Mouse (Mus musculus) testis, adult 2 months (tissue): ENCODE data around the gene Ppp1r21. TPM values are rescaled to one million over a fixed set of nuclear protein-coding genes. Genes with fewer than 3 reads are reported as not detected.

Experiments used
- H3K27ac ChIP-seq: fragments of 200-500 bp; 2 replicates; pipeline ENCODE4 v1.5.1; 2012; ENCODE audit warnings: low read depth, low read length; ENCODE audit not compliant: control insufficient read depth, insufficient read depth
- H3K27me3 ChIP-seq: fragments of 200-500 bp; 2 replicates; pipeline ENCODE4 v1.6.1; 2012; ENCODE audit warnings: mild to moderate bottlenecking, low read length, moderate library complexity; ENCODE audit not compliant: control insufficient read depth, insufficient read depth
- H3K36me3 ChIP-seq: fragments of 200-500 bp; 2 replicates; pipeline ENCODE4 v1.6.1; 2012; ENCODE audit warnings: mild to moderate bottlenecking, low read length; ENCODE audit not compliant: control insufficient read depth, insufficient read depth
- H3K4me1 ChIP-seq: fragments of 200-500 bp; 2 replicates; pipeline ENCODE4 v1.6.1; 2012; ENCODE audit warnings: low read length; ENCODE audit not compliant: control insufficient read depth, insufficient read depth
- H3K4me3 ChIP-seq: fragments of 200-500 bp; 2 replicates; pipeline ENCODE4 v1.5.1; 2012; ENCODE audit warnings: low read depth, mild to moderate bottlenecking, low read length, moderate library complexity, mixed read lengths; ENCODE audit not compliant: control insufficient read depth
- CTCF ChIP-seq: fragments of 200-500 bp; IDR thresholded peaks from 2 replicates; pipeline ENCODE4 v1.5.1; 2012; ENCODE audit warnings: low read depth, mild to moderate bottlenecking, inconsistent platforms, low read length, moderate library complexity; ENCODE audit not compliant: control insufficient read depth, insufficient read depth, insufficient replicate concordance
- POLR2A ChIP-seq: fragments of 200-500 bp; IDR thresholded peaks from 2 replicates; pipeline ENCODE4 v1.6.1; 2012; ENCODE audit warnings: low read depth, mild to moderate bottlenecking, inconsistent platforms, low read length, moderate library complexity; ENCODE audit not compliant: control insufficient read depth
- polyA plus RNA-seq: library from polyadenylated mRNA; depleted of rRNA; stranded (reverse); fragments of >200 nt; gene quantifications from 2 replicates; pipeline ENCODE4 v1.2.3, GENCODE M21; 2012

Gene Ppp1r21
- polyA plus RNA-seq, 1 experiment: 9.4 TPM

DNA sequence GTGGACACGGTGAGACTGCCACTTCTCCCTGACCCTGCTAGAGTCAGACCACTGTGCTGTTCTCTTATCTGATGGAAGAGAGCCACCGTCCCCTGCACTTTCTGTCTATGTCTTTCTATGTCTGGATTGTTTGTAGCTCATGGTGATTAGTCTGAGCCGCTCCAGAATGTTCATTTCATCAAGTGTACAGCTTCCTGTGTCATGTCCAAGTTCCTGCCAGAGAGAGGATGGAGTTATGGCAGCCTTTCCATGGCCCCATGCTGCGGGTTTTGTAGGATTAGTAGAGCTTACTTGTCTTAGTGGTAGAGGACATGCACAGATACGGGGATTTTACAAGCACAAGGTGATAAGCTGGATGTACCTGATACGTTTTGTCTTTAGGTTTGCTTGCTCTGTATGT, 50.6 kb downstream of the Ppp1r21 start:
- no peaks in the 10 kb centered on the region for H3K4me1 ChIP-seq
- H3K36me3 ChIP-seq: no peaks in the 10 kb centered on the region
- no peak overlapping the region for H3K27ac ChIP-seq
- TF ChIP-seq CTCF (no peak), POLR2A (no peak)
- H3K27me3 ChIP-seq: no peaks in the 10 kb centered on the region
- no peak overlapping the region for H3K4me3 ChIP-seq

DNA sequence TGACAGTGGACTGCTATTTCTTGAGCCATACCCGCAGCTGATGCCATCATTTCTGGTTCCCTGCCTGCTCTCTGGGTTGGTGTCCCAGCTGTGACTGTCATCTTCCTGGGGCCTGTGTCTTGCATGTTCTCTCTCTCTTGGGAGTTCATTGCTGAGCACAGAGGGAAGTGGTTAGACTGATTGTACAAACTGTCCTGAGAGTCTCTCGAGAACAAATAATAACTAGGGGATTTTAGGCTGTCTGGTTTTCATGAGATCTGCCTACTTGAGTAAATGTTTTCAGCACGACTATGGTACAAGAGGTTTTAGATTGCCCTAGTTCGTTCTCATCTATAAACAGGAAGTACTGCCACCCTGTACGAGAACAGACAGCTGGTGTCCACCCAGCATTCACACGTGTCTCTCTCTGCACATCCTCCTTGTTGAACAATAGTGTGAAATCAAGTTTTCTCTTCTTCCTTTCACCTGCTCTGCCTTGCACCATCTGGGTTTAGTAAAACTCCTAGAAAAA, 51.6 kb downstream of the Ppp1r21 start:
- Histone ChIP-seq H3K4me1 (no peaks in the 10 kb centered on the region), H3K36me3 (no peaks in the 10 kb centered on the region), H3K4me3 (no peak overlapping the region), H3K27ac (no peak overlapping the region; the same call in 1 of the 2 replicates), H3K27me3 (no peaks in the 10 kb centered on the region)
- TF ChIP-seq POLR2A (no peak), CTCF (no peak)

DNA sequence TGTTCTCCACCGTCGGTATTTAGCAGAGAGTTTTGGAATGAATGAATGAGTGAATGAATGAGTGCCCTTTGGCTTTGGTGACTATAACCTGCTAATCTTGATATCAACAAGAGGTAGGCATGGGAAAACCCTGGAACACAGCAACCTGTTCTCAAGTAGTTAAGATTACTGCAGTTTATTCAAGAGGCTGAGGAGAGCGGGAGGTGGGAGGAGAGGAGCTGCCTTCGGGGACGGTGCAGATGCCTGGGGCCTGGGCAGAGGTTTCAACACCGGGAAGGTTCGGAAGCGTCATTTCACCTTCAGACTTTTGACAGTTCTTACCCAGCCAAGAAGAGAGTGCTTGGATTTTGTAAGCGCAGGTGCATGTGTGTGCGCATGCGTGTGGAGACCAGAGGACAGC, 53.1 kb downstream of the Ppp1r21 start:
- Histone ChIP-seq H3K27ac (no peak overlapping the region), H3K4me1 (no peaks in the 10 kb centered on the region), H3K27me3 (no peaks in the 10 kb centered on the region), H3K36me3 (no peaks in the 10 kb centered on the region), H3K4me3 (no peak overlapping the region)
- no peak for TF ChIP-seq CTCF
- no peak for TF ChIP-seq POLR2A

DNA sequence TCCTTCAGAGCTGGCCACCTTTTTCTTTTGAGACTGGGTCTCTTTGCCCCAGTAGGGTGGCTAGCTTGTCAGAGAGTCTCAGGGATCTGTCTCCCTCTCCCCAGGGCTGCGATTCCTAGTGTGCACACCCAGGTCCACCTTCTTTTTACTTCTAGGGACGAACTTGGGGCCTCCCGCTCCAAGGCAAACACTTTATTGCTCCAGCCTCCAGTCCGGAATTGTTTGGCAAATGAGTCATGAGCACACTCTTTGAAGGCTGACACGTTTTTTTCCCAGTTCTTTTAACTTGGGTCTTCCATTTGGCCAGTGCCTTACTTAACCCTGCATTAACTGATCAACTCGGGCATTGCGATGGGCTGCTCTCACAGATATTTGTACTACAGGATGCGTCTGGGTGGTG, 53.5 kb downstream of the Ppp1r21 start:
- Histone ChIP-seq H3K27me3 (no peaks in the 10 kb centered on the region), H3K36me3 (no peaks in the 10 kb centered on the region), H3K4me3 (no peak overlapping the region), H3K27ac (no peak overlapping the region), H3K4me1 (no peaks in the 10 kb centered on the region)
- no peak for TF ChIP-seq POLR2A
- TF ChIP-seq CTCF: no peak

DNA sequence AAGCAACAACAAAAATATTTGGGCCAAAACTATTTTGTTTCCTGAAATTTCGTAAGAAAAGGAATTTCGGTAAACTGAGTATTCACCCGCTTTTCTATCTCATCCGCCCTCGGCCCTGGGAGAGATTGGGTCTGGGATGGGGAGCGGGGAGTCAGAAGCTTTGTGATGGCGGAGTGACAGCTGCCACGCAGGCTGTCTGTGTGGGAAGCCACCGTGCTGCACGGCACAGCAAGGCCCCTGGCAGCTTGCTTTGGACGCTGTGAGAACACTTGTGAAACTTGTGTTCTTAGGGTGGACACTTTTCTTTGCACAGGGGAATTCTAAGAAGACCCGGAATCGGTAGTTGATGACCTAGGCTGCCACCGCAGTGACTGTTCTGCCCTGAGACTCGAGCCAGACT, 57.5 kb downstream of the Ppp1r21 start:
- Histone ChIP-seq H3K27me3 (no peaks in the 10 kb centered on the region), H3K27ac (no peak overlapping the region), H3K4me3 (no peak overlapping the region), H3K4me1 (no peaks in the 10 kb centered on the region), H3K36me3 (no peaks in the 10 kb centered on the region)
- no peak for TF ChIP-seq CTCF
- no peak for TF ChIP-seq POLR2A

DNA sequence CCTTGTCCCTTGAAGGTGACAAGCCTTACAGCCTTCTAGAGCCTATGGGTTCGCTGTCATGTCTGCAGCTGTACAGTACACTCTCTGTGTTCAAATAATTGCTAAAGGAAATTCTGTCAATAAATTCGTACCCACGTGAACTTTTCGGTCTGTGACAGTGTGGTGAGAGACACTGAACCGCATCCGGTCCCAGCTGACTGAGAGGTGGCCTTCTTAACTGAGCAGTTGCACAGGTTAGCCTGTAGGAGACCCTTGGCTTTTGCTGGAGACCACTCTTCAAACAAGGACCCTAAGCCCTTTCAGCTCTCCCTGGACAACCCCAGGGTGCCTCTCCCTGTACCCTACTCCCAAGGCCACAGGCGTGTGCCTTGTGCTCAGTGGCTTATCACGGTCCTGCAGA, 58.3 kb downstream of the Ppp1r21 start:
- no peaks in the 10 kb centered on the region for H3K36me3 ChIP-seq

DNA sequence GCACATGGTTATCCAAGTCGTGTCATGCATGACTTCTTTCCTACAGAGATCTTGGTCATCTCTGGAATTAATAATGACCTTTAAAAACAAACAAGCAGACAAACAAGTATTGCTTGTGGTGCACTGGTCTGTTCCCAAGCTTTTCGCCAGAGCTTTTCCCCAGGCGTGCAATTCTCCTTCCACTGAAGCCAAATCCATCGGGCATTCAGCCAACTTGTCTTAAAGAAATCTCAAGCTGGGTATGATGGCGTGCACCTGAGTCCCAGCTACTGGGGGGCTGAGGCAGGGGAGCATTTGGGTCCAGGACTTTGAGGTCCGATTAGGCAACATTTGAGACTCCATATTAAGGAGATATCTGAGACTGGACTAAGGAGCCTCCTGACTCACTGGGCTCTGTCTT, 60.3 kb downstream of the Ppp1r21 start:
- TF ChIP-seq POLR2A: no peak
- Histone ChIP-seq H3K27ac (no peak overlapping the region), H3K36me3 (no peaks in the 10 kb centered on the region), H3K4me1 (no peaks in the 10 kb centered on the region), H3K4me3 (no peak overlapping the region), H3K27me3 (no peaks in the 10 kb centered on the region)

More for the DNA sequence above, 58.3 kb downstream of the Ppp1r21 start:
- H3K4me1 ChIP-seq: no peaks in the 10 kb centered on the region
- H3K4me3 ChIP-seq: no peak overlapping the region
- TF ChIP-seq POLR2A (no peak), CTCF (no peak)
- no peaks in the 10 kb centered on the region for H3K27me3 ChIP-seq
- H3K27ac ChIP-seq: no peak overlapping the region

DNA sequence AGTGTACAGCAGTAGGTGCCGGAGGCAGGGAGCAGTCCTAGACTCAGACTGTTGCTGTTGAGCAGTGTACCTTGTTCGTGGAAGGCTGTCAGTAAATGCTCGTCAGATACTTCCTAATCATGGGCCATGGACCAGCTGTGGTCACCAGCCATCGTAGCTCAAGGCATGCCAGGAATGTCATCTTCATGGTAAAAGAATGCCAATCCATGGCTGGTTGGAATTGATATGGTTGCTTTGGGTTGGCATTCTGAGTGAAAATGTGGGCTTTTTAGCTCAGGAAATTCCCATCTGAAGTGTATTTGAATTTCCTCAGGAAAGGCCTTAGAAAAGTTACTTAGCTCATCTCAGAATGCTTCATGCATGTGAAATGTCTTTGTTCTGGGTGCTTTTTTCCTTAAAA, 65.2 kb downstream of the Ppp1r21 start:
- Histone ChIP-seq H3K4me1 (peaks cover 5% of the 10 kb centered on the region), H3K36me3 (no peaks in the 10 kb centered on the region), H3K27me3 (no peaks in the 10 kb centered on the region), H3K27ac (no peak overlapping the region), H3K4me3 (no peak overlapping the region)
- TF ChIP-seq POLR2A: no peak
- no peak for TF ChIP-seq CTCF
